Mouse (Mus musculus): ENCODE results near the gene Fig4. TPM values are rescaled to one million over a fixed set of nuclear protein-coding genes. Genes with fewer than 3 reads are reported as not detected.
A peak's percentile ranks its signal among the peaks of the same experiment; 100 is the strongest.

Fig4 gene
- total RNA-seq (2021), result 10 to 100 TPM; 34.2 to 35.5 TPM

DNA sequence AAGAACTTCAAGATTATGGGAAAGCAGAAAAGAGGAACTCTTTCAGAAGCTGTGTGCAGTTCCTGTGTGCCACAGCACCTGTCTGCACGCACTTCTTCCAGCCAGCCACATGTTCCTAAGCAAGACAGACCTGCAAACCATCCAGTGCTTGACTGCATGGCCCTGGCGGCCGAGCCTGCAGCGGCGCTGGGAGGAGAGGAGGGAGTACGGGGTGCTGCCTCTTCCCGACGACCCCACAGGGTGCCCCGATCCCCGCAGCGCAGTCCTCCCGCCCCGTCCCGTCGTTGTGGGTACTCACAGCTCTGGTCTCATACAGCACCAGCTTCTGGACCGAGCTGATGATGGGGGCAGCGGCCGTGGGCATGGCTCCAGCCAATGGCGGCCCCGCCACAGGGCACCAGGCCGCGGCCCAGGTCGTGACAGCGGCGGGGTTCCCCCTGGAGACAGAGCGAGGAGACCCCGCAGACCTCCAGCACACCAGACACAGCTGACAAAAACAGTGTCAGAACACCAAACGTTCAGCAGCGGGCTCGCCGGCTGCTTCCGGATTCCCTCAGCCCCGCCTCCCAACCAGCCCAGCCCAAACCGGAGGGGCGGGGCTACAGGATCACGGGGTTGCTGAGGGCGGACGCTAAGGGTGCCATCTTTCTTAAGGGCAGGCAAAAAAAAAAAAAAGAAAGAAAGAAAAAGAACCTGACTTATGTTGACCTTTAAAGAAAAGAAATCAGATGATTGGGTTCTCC, at the start of gene Fig4:
Gene Fig4, minus strand, starts transcription at position 572 of the 743 bp plus-strand sequence.
- DNase-seq (ENCODE audit: extremely low spot score in 1 of 2, low spot score in 1 of 2), result peak; percentile 51 to 77

DNA sequence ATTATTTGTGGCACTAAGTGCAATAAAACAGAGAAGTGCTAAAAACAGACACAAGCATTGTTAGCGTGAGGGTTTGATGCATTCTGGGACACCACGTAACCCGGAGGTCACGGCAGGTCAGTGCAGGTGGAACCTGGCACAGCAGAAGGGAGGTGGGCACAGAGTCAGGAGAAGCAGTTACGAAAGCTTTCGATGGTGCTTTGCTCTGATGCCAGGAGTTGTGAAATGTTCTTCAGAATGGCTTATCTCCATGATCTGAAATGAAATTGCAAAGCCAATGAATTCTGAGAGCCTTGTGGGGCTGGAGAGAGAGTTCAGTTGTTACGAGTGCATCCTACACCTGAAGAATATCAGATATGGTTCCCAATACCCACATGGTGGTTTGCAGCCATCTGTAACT, 38.3 kb upstream of the Fig4 start:
- DNase-seq (ENCODE audit: extremely low spot score in 1 of 2, low spot score in 1 of 2), result no peak

DNA sequence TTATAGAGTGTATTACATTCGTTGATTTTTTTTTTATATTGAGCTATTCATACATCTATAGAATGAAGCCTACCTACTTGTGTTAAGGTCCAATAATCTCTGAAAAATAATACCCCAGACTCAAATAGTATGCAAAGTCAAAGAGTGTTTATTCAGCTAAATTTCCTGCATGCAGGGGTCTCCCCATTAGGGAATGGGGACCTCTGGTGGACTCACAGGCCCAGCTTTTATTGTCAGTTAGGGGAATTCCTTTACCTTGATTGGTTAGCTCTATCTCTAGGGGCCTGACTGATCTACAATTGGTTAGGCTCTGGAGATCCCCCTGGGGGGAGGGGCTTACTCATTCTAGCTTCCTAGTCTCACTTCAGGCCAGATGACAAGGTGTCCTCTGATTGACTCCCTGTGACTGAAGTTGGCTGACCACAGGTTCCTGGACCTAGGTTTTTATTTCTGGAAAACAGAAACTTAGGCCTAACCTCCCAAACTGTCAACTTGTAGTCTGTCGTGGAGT, 29.5 kb upstream of the Fig4 start:
- no peak for DNase-seq (ENCODE audit: extremely low spot score in 1 of 2, low spot score in 1 of 2)

DNA sequence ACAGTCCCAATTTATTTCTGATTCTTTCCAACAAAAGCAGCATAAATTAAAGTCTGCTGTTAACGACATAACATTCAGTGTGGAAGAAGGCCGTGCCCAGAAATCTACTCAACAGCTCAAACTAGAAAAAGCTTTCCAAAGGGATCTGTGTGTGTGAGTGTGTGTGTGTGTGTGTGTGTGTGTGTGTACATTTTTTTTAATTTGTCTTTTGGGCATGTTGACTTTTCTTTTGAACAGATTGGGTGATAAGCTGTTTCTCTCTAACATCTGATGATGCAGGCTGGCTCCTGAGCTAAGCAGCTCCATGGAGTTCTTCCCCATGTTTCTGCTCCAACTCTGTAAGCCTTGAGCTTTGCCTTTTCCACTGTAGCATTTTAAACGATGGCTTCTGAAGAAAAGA, 12.8 kb upstream of the Fig4 start:
- DNase-seq (ENCODE audit: extremely low spot score in 1 of 2, low spot score in 1 of 2), result no peak

DNA sequence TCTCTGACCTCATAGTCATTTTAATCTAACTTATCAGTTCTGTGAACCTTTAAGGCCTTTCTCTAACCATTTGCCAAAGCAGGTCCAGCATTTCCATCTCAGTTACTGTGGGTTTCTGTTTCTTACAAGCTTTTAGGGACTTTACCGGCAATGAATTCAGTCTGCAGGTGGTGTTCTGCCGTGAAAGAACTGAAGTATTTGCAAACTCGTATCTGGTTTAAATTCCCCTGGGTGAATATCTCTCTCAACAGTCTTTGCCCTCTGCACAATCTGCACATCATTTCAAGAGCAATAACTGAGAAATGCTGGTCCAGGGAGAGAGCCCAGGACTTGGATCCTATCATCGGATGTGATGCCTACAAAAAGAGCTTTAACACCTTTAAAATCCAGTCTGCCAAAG, 5.1 kb upstream of the Fig4 start:
- no peak for DNase-seq (ENCODE audit: extremely low spot score in 1 of 2, low spot score in 1 of 2)

DNA sequence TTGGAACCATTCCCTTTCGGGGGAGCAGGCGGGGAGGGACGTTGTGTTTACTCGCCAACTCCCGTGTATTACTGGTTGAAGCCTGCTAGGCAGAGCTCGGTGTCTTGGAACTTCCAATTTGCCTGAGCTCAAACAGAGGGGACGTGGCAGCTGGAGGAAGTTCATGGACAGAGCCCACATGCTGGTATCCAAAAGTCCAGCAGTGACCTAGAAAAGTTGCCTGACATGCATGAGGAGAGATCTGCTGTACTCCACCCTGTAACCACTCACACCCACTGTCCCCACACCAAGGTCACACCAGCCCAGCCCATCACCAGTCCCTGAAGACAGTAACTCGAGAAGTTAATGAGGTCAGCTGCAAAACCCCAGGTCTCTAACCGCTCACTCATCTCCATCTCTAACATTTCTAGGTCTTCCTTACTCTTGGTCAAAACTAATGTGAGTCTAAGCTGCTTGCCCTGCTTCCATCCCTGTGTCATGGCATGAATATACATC, 1.9 kb upstream of the Fig4 start:
- no peak for DNase-seq (ENCODE audit: extremely low spot score in 1 of 2, low spot score in 1 of 2)

DNA sequence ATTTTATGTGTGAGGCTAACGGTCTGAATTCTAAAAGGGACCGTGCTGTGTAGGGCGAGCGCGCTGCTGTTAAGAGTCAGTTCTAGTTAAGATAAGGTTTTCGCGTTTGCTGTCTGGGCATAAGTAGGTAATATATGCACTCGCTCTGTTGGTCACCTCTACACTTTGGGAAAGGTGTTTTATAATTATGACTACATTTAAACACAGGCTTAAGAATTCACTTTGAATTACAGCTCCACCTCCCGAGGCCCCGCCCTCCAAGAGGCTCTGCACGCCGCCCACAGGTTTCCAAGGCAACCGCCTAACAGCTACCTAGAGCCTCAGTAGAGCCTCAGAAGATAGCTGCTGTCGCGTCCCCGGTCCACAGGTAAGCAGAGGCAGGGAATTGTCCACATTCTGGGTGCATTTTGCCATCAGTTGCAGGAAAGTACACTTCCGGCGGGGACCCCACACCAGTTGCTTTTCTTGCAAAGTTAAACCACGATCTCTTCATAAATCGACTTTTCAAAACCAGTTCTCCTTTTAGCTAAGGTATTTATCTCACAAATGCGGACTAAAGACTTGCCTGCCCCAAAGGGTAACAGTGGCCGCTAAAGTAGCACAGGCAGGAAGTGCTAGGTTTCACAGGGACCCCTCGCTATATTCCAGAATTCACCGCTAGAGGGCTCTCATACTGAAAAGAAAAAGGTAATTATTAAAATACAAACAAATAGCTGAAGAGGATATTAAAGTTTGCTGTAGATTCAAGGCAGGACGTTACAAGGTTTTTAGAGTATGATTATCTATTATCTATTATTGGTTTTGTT, 782 bp upstream of the Fig4 start, which contains the start of gene Ak9:
Gene Ak9, plus strand, starts transcription at position 342 of the 806 bp plus-strand sequence.
- peak; percentile 58 to 75 for DNase-seq (ENCODE audit: extremely low spot score in 1 of 2, low spot score in 1 of 2)

DNA sequence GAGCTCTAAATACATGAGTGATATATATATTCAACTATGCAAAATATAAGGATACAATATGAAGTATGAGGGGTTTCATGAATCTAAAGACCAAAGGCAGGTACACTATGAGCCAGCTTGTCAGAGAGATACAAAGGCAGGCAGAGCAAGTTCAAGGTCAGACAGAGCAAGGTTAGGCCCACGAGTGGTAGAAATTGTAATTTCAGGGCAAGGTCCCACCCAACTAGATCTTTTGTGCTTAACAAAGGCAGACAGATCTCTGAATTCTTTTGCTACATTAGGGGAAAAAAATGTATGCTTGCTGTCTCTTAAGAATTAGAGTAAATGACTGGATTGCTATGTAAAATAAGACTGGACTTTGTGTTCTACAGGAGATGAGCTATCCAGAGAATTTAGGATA, 2.9 kb downstream of the Fig4 start:
- DNase-seq (ENCODE audit: extremely low spot score in 1 of 2, low spot score in 1 of 2), result no peak

DNA sequence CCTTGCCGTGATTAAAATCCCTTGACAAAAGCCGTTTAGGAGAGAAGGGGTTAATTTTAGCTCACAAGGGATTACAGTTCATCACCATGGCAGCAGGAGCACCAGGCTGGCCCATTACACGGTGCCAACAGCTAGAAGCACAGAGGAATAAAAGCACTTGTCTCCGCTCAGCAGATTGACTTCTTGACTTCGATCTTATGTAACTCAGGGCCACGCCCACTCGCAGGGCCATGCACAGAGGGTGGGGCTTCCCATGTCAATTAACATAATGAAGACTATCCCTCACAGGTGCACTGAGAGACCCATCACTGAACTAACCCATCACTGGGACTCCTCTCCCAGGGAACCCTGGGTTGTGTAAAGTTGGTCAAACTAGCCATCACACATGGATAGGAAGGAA, 7.9 kb downstream of the Fig4 start:
- peak in 1 of 2 experiments; percentile 28 for DNase-seq (ENCODE audit: extremely low spot score in 1 of 2, low spot score in 1 of 2)

DNA sequence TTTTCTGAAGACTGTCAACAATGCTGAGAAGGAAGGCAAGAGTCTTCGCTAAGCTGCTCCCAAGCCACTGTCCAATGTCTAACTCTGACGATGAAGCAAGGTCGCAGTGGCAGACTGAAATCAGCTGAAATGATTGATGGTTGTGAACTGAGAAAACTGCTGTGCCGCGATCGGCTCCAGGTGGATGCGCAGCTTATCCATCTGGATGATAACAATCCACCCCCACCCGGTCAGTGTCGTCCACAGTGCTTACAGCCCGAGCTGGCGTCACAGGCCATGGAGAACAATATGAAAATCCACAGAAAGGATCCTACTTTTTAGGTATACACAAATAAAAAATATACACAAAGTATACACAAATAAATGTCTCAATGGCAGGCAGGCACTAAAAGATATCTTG, 8.3 kb downstream of the Fig4 start:
- no peak for DNase-seq (ENCODE audit: extremely low spot score in 1 of 2, low spot score in 1 of 2)

DNA sequence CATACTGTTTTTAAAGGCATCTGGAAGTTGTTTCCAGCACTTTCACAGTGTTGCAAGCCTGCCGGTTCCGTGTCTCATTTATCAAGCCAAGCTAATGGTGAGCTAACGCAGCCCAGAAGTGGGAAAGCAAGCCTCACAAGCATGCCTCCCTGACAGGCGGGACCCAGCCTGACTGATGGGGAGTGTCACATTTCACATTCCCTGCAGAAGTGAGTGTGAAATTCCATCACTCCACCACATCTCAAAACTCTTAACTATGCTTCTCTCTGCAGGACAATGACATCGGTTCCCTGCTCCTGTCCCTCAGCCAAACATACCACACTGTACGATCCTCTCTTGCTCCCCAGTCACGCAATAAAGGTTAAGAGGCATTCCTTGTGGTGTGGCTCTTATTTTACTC, 10.0 kb downstream of the Fig4 start:
- no peak for DNase-seq (ENCODE audit: extremely low spot score in 1 of 2, low spot score in 1 of 2)

DNA sequence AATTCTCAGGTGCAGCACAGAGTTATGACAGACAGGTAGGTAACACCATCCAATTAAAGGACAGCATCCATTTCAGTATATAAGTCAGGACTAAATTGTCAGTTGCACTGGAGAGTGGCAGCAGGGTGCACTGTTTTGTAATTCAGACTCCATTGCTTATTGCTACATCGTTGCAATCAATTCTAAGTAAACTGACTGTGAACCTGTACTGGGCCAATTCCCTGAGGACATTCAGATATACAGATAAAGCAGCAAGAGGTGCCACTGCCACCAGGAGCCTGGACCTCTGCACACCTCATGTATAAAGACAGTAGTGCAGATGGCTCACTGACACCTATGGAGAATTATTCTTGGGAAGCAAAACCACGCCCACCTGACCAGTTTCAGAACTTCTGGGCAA, 12.0 kb downstream of the Fig4 start:
- DNase-seq (ENCODE audit: extremely low spot score in 1 of 2, low spot score in 1 of 2), result no peak

DNA sequence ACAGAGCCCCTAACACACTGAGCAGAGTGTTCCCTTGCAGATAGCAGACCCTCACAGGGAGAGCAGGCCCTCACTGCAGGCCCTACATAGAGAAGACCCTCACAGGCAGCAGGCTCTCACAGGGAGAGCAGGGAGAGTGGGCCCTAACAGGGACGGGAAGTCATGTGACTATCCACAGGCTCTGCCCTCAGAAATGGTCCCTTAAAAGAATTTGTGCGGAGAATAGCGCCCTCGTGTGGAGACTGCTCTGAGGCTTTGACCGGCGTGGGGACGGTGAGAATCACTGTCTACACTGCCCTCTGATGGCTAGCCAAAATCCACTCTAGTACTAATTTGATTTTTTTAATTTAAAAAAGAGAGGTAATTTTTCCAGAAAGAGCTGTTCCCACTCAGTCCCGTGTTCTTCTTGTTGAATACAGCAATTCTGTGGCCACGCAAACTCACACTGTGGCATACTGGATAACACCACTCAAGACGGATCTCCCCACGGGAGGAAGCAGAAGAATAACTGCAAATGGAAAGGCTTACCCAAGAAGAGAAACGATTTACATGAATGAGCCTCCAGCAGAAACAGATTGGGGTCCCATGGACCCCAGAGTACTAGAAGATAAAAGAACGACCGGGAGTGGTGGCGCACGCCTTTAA, 14.2 kb downstream of the Fig4 start:
- peak; percentile 79 to 95 for DNase-seq (ENCODE audit: extremely low spot score in 1 of 2, low spot score in 1 of 2)

DNA sequence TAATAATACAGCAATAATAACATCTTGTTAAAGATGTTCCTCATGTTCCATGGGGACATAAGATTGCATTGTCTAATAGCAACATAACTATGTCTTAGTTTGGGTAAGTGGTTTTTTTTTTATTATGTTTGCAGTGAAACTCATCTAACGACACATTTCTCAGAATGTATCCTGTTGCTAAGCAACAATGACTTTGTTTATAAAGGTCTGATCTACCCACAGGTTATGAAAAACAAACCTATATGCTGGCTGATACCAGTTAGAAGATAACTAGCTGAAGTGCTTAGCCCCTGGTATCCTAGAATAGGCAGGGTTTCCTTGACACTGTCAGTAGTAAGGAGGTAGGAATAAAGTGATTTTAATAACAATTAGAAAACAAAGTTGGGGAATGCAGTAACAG, 15.0 kb downstream of the Fig4 start:
- DNase-seq (ENCODE audit: extremely low spot score in 1 of 2, low spot score in 1 of 2), result no peak

DNA sequence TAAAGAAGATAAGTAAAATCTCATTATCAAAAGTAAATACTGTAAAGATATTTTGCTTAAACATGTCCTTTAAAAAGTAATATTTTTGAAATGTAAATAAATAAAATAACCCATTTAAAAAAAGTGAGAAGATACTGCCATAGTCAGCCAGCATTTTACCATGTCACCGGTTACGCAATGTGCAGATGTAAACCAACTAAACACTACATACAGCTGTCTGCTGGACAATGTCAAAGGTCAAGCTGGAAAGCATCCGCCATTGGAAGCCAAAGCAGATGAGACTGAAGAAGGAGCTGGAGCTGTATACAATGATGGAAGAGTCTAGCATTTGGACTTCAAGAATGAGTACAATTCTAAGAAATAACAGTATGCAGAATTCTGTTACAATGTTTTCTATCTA, 15.4 kb downstream of the Fig4 start:
- no peak for DNase-seq (ENCODE audit: extremely low spot score in 1 of 2, low spot score in 1 of 2)

DNA sequence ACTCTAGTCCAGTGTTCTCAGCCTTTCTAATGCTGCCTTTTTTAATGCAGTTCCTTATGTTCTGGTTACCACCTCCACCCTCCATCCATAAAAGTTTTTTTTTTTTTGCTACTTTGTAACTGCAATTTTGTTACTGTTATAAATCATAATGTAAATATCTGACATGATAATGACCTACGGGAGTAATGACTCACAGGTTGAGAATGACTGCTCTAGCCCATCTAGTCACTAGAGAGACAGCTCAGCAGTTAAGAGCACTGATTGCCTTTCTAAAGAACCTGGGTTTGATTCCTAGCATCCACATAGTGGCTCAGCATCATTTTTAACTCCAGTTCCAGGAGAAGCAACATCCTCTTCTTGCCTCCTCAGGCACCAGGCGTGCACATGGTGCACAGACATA, 21.0 kb downstream of the Fig4 start:
- DNase-seq (ENCODE audit: extremely low spot score in 1 of 2, low spot score in 1 of 2), result no peak

DNA sequence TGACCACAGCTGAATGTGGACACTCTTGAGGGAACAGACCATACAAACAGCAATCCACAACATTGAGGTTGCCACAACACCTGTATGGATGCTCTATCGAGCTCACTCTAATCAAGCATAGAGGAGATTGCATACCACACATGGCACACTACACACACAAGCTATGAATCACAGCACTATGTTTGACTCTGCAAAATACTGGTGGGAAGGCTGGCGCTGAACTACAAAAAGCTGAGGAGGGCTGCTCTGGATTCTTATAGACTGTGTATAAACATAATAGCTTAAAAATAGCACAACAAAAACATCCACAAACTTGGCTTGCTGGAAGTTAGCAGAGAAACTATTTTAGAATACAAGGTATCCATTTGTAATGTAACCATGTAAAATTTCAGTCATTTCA, 22.3 kb downstream of the Fig4 start:
- no peak for DNase-seq (ENCODE audit: extremely low spot score in 1 of 2, low spot score in 1 of 2)

DNA sequence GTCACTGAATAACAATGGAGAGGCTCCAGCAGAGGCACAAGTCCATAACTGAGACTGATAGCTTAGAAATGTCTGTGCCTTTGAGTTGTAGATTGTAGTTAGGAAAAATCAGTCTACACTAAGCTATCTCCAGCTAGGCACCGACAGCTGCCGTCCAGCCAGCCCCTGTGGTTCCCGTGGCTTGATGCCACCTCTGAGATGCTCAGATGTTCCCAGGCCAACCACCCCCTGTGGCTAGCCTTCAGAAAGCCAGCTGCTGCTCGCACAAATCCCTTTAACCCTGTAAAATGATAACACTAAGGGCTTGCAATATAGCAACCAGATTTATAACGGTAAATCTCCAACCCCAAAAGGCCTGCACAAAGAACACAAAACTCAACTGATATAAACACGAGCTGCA, 22.9 kb downstream of the Fig4 start:
- no peak for DNase-seq (ENCODE audit: extremely low spot score in 1 of 2, low spot score in 1 of 2)

DNA sequence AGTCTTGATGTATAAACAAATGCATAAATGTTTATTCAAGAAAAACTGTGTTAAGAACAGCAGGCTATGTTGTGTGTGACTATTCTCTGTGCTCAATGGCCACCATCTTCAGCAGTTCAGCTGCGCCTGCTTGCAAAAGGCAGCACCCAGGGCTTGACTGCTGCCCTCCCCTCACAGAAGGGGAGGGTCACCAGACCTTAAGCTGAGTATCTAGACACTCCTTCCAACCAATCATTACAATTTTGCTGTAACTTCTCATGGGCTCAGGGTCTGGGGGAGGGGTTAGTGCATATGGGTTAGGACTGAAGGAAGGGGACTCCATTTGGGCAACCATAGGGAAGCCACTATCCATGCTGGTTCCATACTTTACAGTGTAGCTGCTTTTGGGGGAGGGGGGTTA, 24.3 kb downstream of the Fig4 start:
- DNase-seq (ENCODE audit: extremely low spot score in 1 of 2, low spot score in 1 of 2), result no peak

DNA sequence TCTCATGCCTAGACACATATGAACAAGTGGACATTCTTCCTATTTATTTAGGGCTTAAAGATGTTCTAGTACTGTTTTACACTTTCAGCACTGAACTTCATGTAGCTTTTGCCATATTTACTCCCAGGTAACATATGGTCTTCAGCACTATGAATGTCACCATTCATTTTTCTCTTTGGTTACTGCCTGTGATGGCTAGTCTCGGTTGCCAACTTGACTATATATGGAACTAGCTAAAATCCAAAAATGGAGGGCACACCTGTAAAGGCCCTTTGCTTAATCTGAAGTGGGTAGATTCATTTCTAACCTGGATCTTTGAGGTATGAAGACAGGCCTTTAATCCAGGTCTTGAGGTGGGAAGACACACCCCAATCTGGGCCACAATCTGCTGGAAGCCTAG, 28.2 kb downstream of the Fig4 start:
- DNase-seq (ENCODE audit: extremely low spot score in 1 of 2, low spot score in 1 of 2), result no peak

DNA sequence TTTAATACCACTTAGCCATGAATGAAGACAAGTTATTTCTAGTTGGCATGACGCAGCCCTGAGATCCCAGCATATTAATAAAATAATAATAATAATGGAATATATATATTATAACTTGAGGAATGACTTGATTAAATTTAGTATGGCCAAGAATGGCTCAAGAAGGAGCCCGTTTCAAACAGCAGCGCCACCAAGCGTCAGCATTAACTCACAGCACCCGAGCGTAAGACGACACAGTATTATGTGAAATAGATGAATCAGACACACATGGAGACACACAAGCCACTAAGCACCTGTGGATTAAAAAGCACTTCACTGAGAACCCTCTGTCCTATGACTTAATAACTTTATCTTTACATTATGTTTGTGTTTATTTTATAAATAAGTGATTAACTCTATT, 31.2 kb downstream of the Fig4 start:
- DNase-seq (ENCODE audit: extremely low spot score in 1 of 2, low spot score in 1 of 2), result peak in 1 of 2 experiments; percentile 52
